Mouse (Mus musculus) intestine, embryonic 16.5 days (tissue): Measurements from ENCODE around the gene Kdm4d. TPM values are rescaled to one million over a fixed set of nuclear protein-coding genes. Genes with fewer than 3 reads are reported as not detected.

Experiments used
- ATAC-seq: fragments of 200-750 bp; cut with Nextera tagmentation; 2 replicates; pipeline ENCODE4 v1.8.0; 2017; ENCODE audit warnings: moderate TSS enrichment, moderate library complexity
- H3K27ac ChIP-seq: fragments of 300-500 bp; sonication (generic); 2 replicates; pipeline ENCODE4 v1.5.1; 2014; ENCODE audit warnings: mild to moderate bottlenecking, low read length
- H3K27me3 ChIP-seq: fragments of 300-500 bp; sonication (generic); replicated peaks from 2 replicates; pipeline ENCODE4 v1.6.1; 2014; ENCODE audit warnings: low read length, control low read depth, mixed read lengths; ENCODE audit not compliant: control insufficient read depth, insufficient read depth
- H3K36me3 ChIP-seq: fragments of 300-500 bp; sonication (generic); 2 replicates; pipeline ENCODE4 v1.6.1; 2014; ENCODE audit warnings: low read length, control low read depth; ENCODE audit not compliant: control insufficient read depth, insufficient read depth
- H3K4me1 ChIP-seq: fragments of 300-500 bp; sonication (generic); 2 replicates; pipeline ENCODE4 v1.6.1; 2014; ENCODE audit warnings: low read length, control low read depth, mixed read lengths; ENCODE audit not compliant: control insufficient read depth, insufficient read depth
- H3K4me2 ChIP-seq: fragments of 300-500 bp; sonication (generic); 2 replicates; pipeline ENCODE4 v1.6.1; 2014; ENCODE audit warnings: low read depth, low read length, control low read depth
- H3K4me3 ChIP-seq: fragments of 300-500 bp; sonication (generic); 2 replicates; pipeline ENCODE4 v1.5.1; 2014; ENCODE audit warnings: mild to moderate bottlenecking, low read length
- H3K9ac ChIP-seq: fragments of 300-500 bp; sonication (generic); 2 replicates; pipeline ENCODE4 v1.6.1; 2014; ENCODE audit warnings: low read depth, low read length
- H3K9me3 ChIP-seq: fragments of 300-500 bp; sonication (generic); 2 replicates; pipeline ENCODE4 v1.6.1; 2016; ENCODE audit warnings: low read length, control low read depth; ENCODE audit not compliant: control insufficient read depth
- WGBS: fragments of 180-500 bp; shearing (Covaris S2); extraction: QIAGEN DNeasy Blood & Tissue Kit; methylation state at CpG from one replicate; pipeline ENCODE4 v1.1.7; 2014; 5-methylcytosine and 5-hydroxymethylcytosine counted together
- polyA plus RNA-seq: library from polyadenylated mRNA; unstranded; fragments of >200 nt; fragmentation: Nextera tagmentation; extraction: Ambion mirVana; gene quantifications from 2 replicates; pipeline ENCODE4 v1.2.1, GENCODE M21; 2015

Kdm4d gene
- polyA plus RNA-seq = 0.22 and 0.28 TPM in 2 replicates

DNA sequence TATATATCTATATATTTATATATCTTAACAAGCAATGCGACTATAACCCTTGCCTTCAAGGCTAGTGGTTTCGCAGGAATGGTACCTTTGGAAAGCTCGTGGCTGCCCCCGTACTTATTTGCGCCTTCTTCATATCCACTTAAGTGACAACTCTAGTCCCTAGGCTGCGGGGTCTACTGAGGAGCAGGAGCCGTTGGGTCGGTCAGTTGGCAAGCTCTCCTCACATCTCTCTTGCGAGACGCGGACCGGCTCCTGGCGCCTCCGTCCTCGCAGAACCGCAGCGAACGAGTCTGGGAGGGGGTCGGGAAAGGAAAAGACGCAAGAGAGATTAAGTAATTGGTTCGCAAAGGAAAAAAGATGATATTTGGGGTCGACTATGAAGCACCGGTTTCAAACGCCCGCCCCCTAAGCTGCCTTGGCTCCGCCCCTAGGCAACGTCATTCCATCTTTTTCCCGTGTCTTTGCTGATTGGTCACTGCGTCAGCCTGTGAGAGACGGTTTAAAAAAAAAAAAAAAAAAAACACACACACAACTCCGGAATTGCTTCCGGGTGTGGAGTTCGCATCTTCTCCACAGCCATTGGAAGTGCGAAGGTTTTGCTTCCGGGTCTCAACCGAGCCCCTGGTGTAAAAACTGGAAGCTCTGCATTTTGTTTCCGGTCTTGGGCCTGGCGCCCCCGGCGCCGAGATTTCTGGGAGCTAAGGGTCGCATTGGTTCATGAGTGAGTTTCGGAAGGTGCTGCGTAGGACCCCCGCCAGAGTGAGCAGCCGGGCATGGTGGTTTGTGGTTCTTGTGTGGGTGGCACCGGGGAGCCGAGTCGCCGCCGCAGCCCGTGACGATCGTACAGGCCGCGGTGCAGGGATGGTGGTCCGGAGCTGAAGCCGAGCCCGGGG, at the start of gene Kdm4d, which contains the start of gene Cwc15:
Kdm4d (minus strand) TSS at position 460 of the 893 bp plus-strand sequence.
Cwc15 (plus strand) TSS at position 595 of the 893 bp plus-strand sequence.
- no peaks in the 10 kb centered on the region for H3K4me1 ChIP-seq
- peaks cover 3% of the 10 kb centered on the region; the same call in 1 of the 2 replicates for H3K36me3 ChIP-seq
- peak within 1 kb of the TSS; percentile 88 for H3K4me3 ChIP-seq
- under 1% methylated on average over 59 of the region's 59 CpGs for WGBS
- no peaks in the 10 kb centered on the region for H3K9me3 ChIP-seq
- H3K9ac ChIP-seq = peak within 1 kb of the TSS; percentile 88
- peak within 1 kb of the TSS; percentile 62 for H3K4me2 ChIP-seq
- no peaks in the 10 kb centered on the region for H3K27me3 ChIP-seq
- no peak within 1 kb of the TSS; the same call in 1 of the 2 replicates for H3K27ac ChIP-seq
- ATAC-seq = peak; percentile 100

DNA sequence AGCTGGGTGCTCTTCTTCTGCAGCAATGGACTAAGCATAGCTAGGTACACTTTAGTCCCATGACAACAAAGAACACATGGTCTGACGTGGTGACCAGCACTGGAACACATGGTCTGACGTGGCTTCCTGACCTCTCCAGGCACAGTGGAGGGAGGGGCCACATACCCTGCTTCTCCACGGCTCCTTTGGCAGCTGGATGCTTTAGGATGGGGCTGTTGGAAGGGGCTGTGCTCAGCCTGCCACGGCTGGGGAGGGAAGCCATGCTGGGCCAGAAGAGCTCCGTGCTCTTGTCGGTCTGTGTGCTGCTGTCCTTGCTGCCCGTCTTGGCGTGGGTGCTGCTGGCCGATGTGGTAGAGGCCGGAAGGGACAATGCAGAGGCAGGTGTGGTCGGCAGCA, 48.1 kb upstream of the Kdm4d start:
- H3K27me3 ChIP-seq = no peaks in the 10 kb centered on the region
- H3K36me3 ChIP-seq = peaks cover 17% of the 10 kb centered on the region
- H3K4me1 ChIP-seq = no peaks in the 10 kb centered on the region
- H3K9me3 ChIP-seq = no peaks in the 10 kb centered on the region
- no peak overlapping the region for H3K27ac ChIP-seq
- no peak; the same call in 1 of the 2 replicates for ATAC-seq
- H3K9ac ChIP-seq = no peak overlapping the region
- H3K4me3 ChIP-seq = no peak overlapping the region
- no peak overlapping the region for H3K4me2 ChIP-seq
- WGBS = 76% methylated on average over 11 of the region's 11 CpGs

DNA sequence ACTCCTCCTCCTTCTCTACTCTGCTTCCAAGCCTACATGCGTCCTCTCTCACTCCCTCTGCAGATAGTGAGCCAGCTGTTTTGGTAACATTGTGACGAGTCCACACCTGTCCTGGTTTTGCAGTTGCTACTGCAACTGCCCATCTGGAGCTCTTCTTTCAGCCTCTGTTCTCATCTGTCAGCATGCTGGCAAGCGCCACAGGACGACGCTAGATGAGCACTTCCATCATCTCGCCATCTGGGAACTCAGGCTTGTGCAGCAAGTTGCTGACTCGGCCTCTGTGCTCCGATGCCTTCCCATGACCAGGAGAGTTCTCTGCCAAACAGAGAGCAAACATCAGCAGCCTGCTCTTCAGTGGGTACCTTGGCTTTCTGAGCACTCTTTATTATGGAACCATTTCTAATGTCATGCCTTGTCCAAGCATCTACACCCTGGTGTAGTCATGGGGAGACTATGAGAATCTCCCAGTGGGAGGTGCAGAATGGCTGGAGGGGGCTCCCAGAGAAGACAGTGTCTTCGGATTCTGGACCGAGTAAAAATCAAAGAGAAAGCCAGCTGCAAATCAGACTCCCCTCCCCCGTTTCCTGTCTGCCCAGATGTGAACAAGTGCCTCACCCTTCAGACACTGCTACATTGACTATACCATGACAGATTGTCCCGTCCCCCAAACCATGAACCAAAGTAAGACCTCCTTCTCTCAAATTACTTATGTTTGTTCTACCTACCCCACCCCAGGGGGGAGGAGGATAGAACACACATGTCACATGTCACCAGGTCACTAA, 47.5 kb upstream of the Kdm4d start:
- no peaks in the 10 kb centered on the region for H3K9me3 ChIP-seq
- H3K4me1 ChIP-seq = no peaks in the 10 kb centered on the region
- no peak; the same call in 1 of the 2 replicates for ATAC-seq
- no peak overlapping the region for H3K4me3 ChIP-seq
- H3K36me3 ChIP-seq = peaks cover 17% of the 10 kb centered on the region
- H3K27ac ChIP-seq = no peak overlapping the region
- H3K27me3 ChIP-seq = no peaks in the 10 kb centered on the region
- no peak overlapping the region for H3K4me2 ChIP-seq
- 58% methylated on average over 12 of the region's 12 CpGs for WGBS
- no peak overlapping the region for H3K9ac ChIP-seq

GRCm38 (mm10) chr9:14544034-14544757, 43.9 kb upstream of the Kdm4d start:
- Histone ChIP-seq H3K9ac (no peak overlapping the region), H3K4me2 (no peak overlapping the region), H3K4me1 (no peaks in the 10 kb centered on the region), H3K36me3 (peaks cover 12% of the 10 kb centered on the region), H3K4me3 (no peak overlapping the region), H3K9me3 (no peaks in the 10 kb centered on the region), H3K27me3 (no peaks in the 10 kb centered on the region), H3K27ac (no peak overlapping the region)
- ATAC-seq = no peak
- WGBS = 67% methylated on average over 9 of the region's 9 CpGs

- H3K27me3 ChIP-seq = no peaks in the 10 kb centered on the region
- no peak overlapping the region for H3K4me3 ChIP-seq
- H3K4me2 ChIP-seq = no peak overlapping the region
- 73% methylated on average over 9 of the region's 9 CpGs for WGBS
- no peaks in the 10 kb centered on the region for H3K36me3 ChIP-seq
- ATAC-seq = no peak
- H3K27ac ChIP-seq = no peak overlapping the region
- no peaks in the 10 kb centered on the region for H3K9me3 ChIP-seq
- no peaks in the 10 kb centered on the region for H3K4me1 ChIP-seq
- H3K9ac ChIP-seq = no peak overlapping the region
These were observed 34.7 kb upstream of the Kdm4d start for GRCm38 (mm10) chr9:14534833-14535456.

DNA sequence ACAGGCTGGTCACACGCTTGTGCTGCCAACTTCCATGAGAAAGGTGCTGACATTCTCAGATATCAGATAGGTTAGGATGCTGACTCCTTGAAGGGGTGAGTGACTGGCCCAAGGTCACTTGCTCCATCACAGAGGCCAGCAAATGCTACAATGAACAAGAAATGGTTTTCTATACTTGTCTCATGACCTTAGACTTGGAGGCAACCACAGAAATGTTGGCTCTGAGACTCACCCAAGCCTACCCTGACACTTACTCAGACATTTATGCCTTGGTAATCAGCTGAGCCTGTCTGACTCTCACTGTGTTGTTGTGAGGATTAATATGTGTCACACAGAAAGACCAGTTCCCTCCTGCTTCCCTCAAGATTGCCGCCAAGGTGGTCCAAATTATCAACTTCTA, 33.4 kb upstream of the Kdm4d start:
- no peaks in the 10 kb centered on the region for H3K4me1 ChIP-seq
- no peaks in the 10 kb centered on the region for H3K36me3 ChIP-seq
- H3K9ac ChIP-seq = no peak overlapping the region
- H3K9me3 ChIP-seq = no peaks in the 10 kb centered on the region
- no peaks in the 10 kb centered on the region for H3K27me3 ChIP-seq
- no peak for ATAC-seq
- no peak overlapping the region for H3K4me3 ChIP-seq
- no peak overlapping the region for H3K4me2 ChIP-seq
- H3K27ac ChIP-seq = no peak overlapping the region
- 92% methylated on average over 2 of the region's 2 CpGs for WGBS

DNA sequence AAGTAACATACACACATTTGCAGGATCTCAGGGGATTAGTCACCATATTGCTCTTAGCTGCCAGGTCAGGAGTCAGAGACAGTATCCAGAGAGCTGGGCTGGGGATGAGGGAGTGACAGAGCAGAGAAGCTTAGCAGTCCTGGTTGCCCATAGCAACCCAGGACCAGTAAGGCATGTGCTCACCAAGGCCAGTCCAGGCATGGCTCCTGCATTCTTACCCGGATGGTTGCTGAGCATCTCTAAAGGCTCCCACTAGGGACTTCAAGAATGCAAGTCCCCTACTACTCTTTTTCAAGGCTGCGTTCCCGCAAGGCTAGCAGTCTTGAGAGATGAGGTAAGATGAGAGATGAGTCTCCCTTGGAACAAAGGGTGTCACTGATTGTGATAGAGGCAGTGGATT, 32.0 kb upstream of the Kdm4d start:
- WGBS = 50% methylated on average over 3 of the region's 3 CpGs
- Histone ChIP-seq H3K4me1 (no peaks in the 10 kb centered on the region), H3K9ac (no peak overlapping the region), H3K9me3 (no peaks in the 10 kb centered on the region), H3K27me3 (no peaks in the 10 kb centered on the region), H3K4me3 (no peak overlapping the region), H3K36me3 (no peaks in the 10 kb centered on the region), H3K27ac (no peak overlapping the region), H3K4me2 (no peak overlapping the region)
- no peak for ATAC-seq

DNA sequence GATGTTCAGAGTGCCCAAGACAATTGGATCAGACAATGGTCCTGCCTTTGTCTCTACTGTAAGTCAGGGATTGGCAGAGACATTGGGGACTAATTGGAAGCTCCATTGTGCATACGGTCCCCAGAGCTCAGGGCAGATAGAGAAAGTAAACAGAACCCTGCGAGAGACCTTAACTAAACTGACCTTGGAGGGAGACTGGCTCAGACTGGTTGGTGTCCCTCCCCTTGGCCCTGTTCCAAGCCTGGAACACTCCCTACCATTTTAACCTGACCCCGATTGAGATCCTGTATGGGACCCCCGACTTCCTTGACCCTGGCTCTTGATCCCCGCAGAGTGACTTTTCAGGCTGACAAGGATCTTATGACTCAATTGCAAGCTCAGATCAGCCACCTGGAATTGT, 29.7 kb upstream of the Kdm4d start:
- peak; percentile 67 for ATAC-seq

More for the DNA sequence above, 29.7 kb upstream of the Kdm4d start:
- Histone ChIP-seq H3K4me3 (no peak overlapping the region), H3K27me3 (no peaks in the 10 kb centered on the region), H3K9ac (no peak overlapping the region), H3K36me3 (no peaks in the 10 kb centered on the region), H3K4me2 (no peak overlapping the region), H3K9me3 (no peaks in the 10 kb centered on the region), H3K27ac (no peak overlapping the region), H3K4me1 (no peaks in the 10 kb centered on the region)
- WGBS = 37% methylated on average over 5 of the region's 5 CpGs
